Mouse (Mus musculus) fibroblast of lung, adult 2 months (primary cell): ENCODE results near the gene AU022751.
"Not testable (repeated sequence)": the region's sequence is repeated elsewhere in the genome, so short reads cannot be mapped to it uniquely, and the experiment has no call there.

Experiments
- DNase-seq: peaks from one replicate; pipeline ENCODE4 v3.0.0-alpha.2; 2011; ENCODE audit warnings: low read depth

AU022751 gene

GRCm38 (mm10) chrX:6082954-6083680, at the start of gene AU022751:
Gene AU022751, minus strand, starts transcription at chrX:6083419.
- DNase-seq = no peak

GRCm38 (mm10) chrX:6091996-6092757, 9.0 kb upstream of the AU022751 start:
- DNase-seq = no peak

- DNase-seq = no peak
These were observed 8.3 kb upstream of the AU022751 start for GRCm38 (mm10) chrX:6091547-6091946.

- no peak for DNase-seq
These were observed 21.7 kb downstream of the AU022751 start for GRCm38 (mm10) chrX:6061563-6061962.

GRCm38 (mm10) chrX:6047936-6048614, 35.1 kb downstream of the AU022751 start:
- not testable (repeated sequence) for DNase-seq

GRCm38 (mm10) chrX:6047066-6047935, 35.9 kb downstream of the AU022751 start, which contains the start of gene Nudt11:
Gene Nudt11, plus strand, starts transcription at chrX:6047453.
- not testable (repeated sequence) for DNase-seq
